In genomic region chr6:36605578-36606205, GRCm38 (mm10) we compare ENCODE assay signal across 18 mouse cellular contexts.
DNase-seq lines count a peak whose midpoint lies in the region; ATAC-seq and TF ChIP-seq lines count a peak whose summit lies in the region.
"Had no signal": no experiment of that assay in that cellular context is flagged by ENCODE, and none has a peak within 500 bp of the region (broad histone marks: within the 10 kb centered on the region; RNA-seq: fewer than 3 reads in every experiment).

No protein-coding gene starts in this region.

- no peaks in the 10 kb centered on the region for H3K36me3 ChIP-seq in forebrain, embryonic 15.5 days
- H3K36me3 ChIP-seq in forebrain, embryonic 10.5 days (replicated peaks): no peaks in the 10 kb centered on the region
- H3K36me3 ChIP-seq: hindbrain, embryonic 10.5 days; limb, embryonic 15.5 days; stomach, embryonic 15.5 days had no signal

- 58% methylated on average over 4 of the region's 4 CpGs for WGBS in forebrain, embryonic 15.5 days
- WGBS in forebrain, embryonic 10.5 days: 81% methylated on average over 4 of the region's 4 CpGs

- H3K4me1 ChIP-seq in forebrain, embryonic 15.5 days: 0 out of 2 replicates have a peak, but pooled peaks cover 5% of the 10 kb centered on the region
- H3K4me1 ChIP-seq in forebrain, embryonic 10.5 days: 0 out of 2 replicates have a peak, but pooled peaks cover 5% of the 10 kb centered on the region
- H3K4me1 ChIP-seq: limb, embryonic 15.5 days; stomach, embryonic 15.5 days had no signal

- H3K4me2 ChIP-seq in forebrain, embryonic 15.5 days (replicated peaks): no peak overlapping the region
- H3K4me2 ChIP-seq: limb, embryonic 15.5 days; stomach, embryonic 15.5 days had no signal

- no peak overlapping the region for H3K27ac ChIP-seq in forebrain, embryonic 15.5 days (replicated peaks)
- H3K27ac ChIP-seq in forebrain, embryonic 10.5 days: no peak overlapping the region
- H3K27ac ChIP-seq in layer of hippocampus, adult 2 months: no peak overlapping the region
- H3K27ac ChIP-seq: heart, adult 2 months; hindbrain, embryonic 10.5 days; limb, embryonic 15.5 days; stomach, embryonic 15.5 days had no signal

- no peak for DNase-seq in forebrain, embryonic 10.5 days (ENCODE audit: extremely low spot score, low spot score)
- DNase-seq in right cerebral cortex, postnatal 25 days: peak; percentile 23
- no peak for DNase-seq in right cerebral cortex, postnatal 4 days
- DNase-seq in layer of hippocampus, adult 2 months (ENCODE audit: low spot score in 2 of 2): peak; percentile 49 to 80
- DNase-seq in telencephalon, adult 2 months (ENCODE audit: low read depth, low spot score): peak; percentile 56
- DNase-seq in embryo, embryonic 11 days: no peak
- DNase-seq: adrenal gland, postnatal 25 days; cerebellum, adult 8-10 months; kidney, adult 2 months; kidney, postnatal 36 days; lung, adult 2 months; lung, postnatal 36 days had no signal

- no peak overlapping the region for H3K9ac ChIP-seq in forebrain, embryonic 15.5 days (replicated peaks)
- H3K9ac ChIP-seq: limb, embryonic 15.5 days; stomach, embryonic 15.5 days had no signal

- H3K4me3 ChIP-seq in forebrain, embryonic 15.5 days: no peak overlapping the region
- H3K4me3 ChIP-seq in forebrain, embryonic 10.5 days: no peak overlapping the region
- H3K4me3 ChIP-seq in layer of hippocampus, adult 2 months: no peak overlapping the region
- H3K4me3 ChIP-seq: heart, adult 2 months; hindbrain, embryonic 10.5 days; limb, embryonic 15.5 days; stomach, embryonic 15.5 days had no signal

- no peaks in the 10 kb centered on the region for H3K27me3 ChIP-seq in forebrain, embryonic 15.5 days
- no peaks in the 10 kb centered on the region for H3K27me3 ChIP-seq in forebrain, embryonic 10.5 days (ENCODE audit: poor library complexity, severe bottlenecking)
- H3K27me3 ChIP-seq: limb, embryonic 15.5 days; stomach, embryonic 15.5 days had no signal

- H3K9me3 ChIP-seq in forebrain, embryonic 15.5 days: no peaks in the 10 kb centered on the region
- H3K9me3 ChIP-seq in forebrain, embryonic 10.5 days: no peaks in the 10 kb centered on the region
- H3K9me3 ChIP-seq: hindbrain, embryonic 10.5 days; limb, embryonic 15.5 days; stomach, embryonic 15.5 days had no signal

- peak; percentile 89 for ATAC-seq in forebrain, embryonic 15.5 days (replicated peaks)
- ATAC-seq in erythroid progenitor cell, adult 5-6 weeks (replicated peaks; ENCODE audit: low FRiP score, poor library complexity, severe bottlenecking): no peak

- no peak for TF ChIP-seq CTCF in layer of hippocampus, adult 2 months (conservative IDR thresholded peaks at IDR 0.05)

Comparison
In these comparisons a context has a peak if more than half of its experiments do, and no peak if none do; other contexts are left out.
1. DNase-seq: peak in right cerebral cortex, postnatal 25 days (single experiment), layer of hippocampus, adult 2 months (2 of 2) and telencephalon, adult 2 months (single experiment); none in forebrain, embryonic 10.5 days (single experiment), right cerebral cortex, postnatal 4 days (single experiment) and embryo, embryonic 11 days (single experiment).